Mouse (Mus musculus) heart, embryonic 13.5 days (tissue): ENCODE data around the gene Tlr8. TPM values are rescaled to one million over a fixed set of nuclear protein-coding genes. Genes with fewer than 3 reads are reported as not detected.

Source experiments
- ATAC-seq: fragments of 200-750 bp; cut with Nextera tagmentation; 2 replicates; pipeline ENCODE4 v1.8.0; 2017; ENCODE audit warnings: moderate TSS enrichment; ENCODE audit not compliant: insufficient number of reproducible peaks, low FRiP score, low TSS enrichment; ENCODE audit errors: extremely low read depth
- H3K27ac ChIP-seq: fragments of 300-500 bp; sonication (generic); replicated peaks from 2 replicates; pipeline ENCODE4 v1.5.1; 2015; ENCODE audit warnings: moderate library complexity, mild to moderate bottlenecking, inconsistent platforms
- H3K27me3 ChIP-seq: fragments of 300-500 bp; sonication (generic); replicated peaks from 2 replicates; pipeline ENCODE4 v1.6.1; 2015; ENCODE audit warnings: mild to moderate bottlenecking, inconsistent platforms
- H3K36me3 ChIP-seq: fragments of 300-500 bp; sonication (generic); 2 replicates; pipeline ENCODE4 v1.6.1; 2015; ENCODE audit warnings: mild to moderate bottlenecking, inconsistent platforms
- H3K4me1 ChIP-seq: fragments of 300-500 bp; sonication (generic); 2 replicates; pipeline ENCODE4 v1.6.1; 2015; ENCODE audit warnings: inconsistent platforms
- H3K4me2 ChIP-seq: fragments of 300-500 bp; sonication (generic); 2 replicates; pipeline ENCODE4 v1.6.1; 2015; ENCODE audit warnings: inconsistent platforms, mild to moderate bottlenecking, moderate library complexity
- H3K4me3 ChIP-seq: fragments of 300-500 bp; sonication (generic); 2 replicates; pipeline ENCODE4 v1.5.1; 2015; ENCODE audit warnings: moderate library complexity, mild to moderate bottlenecking, inconsistent platforms
- H3K9ac ChIP-seq: fragments of 300-500 bp; sonication (generic); 2 replicates; pipeline ENCODE4 v1.6.1; 2015; ENCODE audit warnings: inconsistent platforms, mild to moderate bottlenecking, moderate library complexity
- H3K9me3 ChIP-seq: fragments of 300-500 bp; sonication (generic); 2 replicates; pipeline ENCODE4 v1.6.1; 2016; ENCODE audit warnings: inconsistent platforms
- WGBS: fragments of 180-500 bp; shearing (Covaris S2); methylation state at CpG from one replicate; pipeline ENCODE4 v1.1.7; 2015; ENCODE audit warnings: mixed read lengths; 5-methylcytosine and 5-hydroxymethylcytosine counted together
- polyA plus RNA-seq: library from polyadenylated mRNA; unstranded; fragments of >200 nt; fragmentation: Nextera tagmentation; extraction: Ambion mirVana; gene quantifications from 2 replicates; pipeline ENCODE4 v1.2.1, GENCODE M21; 2015

Tlr8 gene
- polyA plus RNA-seq, 1 experiment from 2014 or later, result 0.24 TPM

DNA sequence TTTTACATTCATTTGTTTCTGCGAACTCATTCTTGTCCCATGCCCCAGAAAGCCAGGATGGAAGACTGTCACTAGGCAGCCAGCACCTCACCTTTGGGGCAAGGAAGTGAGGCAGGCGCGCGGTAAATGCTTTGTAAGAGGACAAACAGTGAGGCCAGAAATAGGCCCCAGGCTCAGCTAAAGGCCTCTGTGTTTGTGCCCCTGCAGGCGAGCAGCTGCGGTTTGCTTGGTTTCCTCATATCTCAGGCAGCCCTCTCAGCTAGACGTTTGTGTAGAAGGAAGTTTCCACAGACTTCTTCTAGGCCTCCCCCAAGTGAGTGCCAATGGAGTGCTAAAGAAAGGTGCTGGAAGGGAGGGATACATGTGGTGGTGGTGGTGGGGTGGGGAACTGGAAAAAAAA is 37.0 kb downstream of the Tlr8 start:
- Histone ChIP-seq H3K4me1 (no peaks in the 10 kb centered on the region), H3K9ac (no peak overlapping the region), H3K4me2 (no peak overlapping the region), H3K27ac (no peak overlapping the region), H3K27me3 (no peaks in the 10 kb centered on the region), H3K4me3 (no peak overlapping the region), H3K36me3 (no peaks in the 10 kb centered on the region), H3K9me3 (no peaks in the 10 kb centered on the region)
- 74% methylated on average over 7 of the region's 7 CpGs for WGBS
- ATAC-seq, result no peak

- 80% methylated on average over 5 of the region's 5 CpGs for WGBS
- H3K4me3 ChIP-seq, result no peak overlapping the region
- H3K9me3 ChIP-seq, result no peaks in the 10 kb centered on the region
- no peak for ATAC-seq
- no peak overlapping the region for H3K4me2 ChIP-seq
- H3K27me3 ChIP-seq, result no peaks in the 10 kb centered on the region
- H3K36me3 ChIP-seq, result no peaks in the 10 kb centered on the region
- H3K27ac ChIP-seq, result no peak overlapping the region
- H3K9ac ChIP-seq, result no peak overlapping the region
- no peaks in the 10 kb centered on the region for H3K4me1 ChIP-seq
Observed at GRCm38 (mm10) chrX:167226570-167226969, 37.6 kb downstream of the Tlr8 start.

DNA sequence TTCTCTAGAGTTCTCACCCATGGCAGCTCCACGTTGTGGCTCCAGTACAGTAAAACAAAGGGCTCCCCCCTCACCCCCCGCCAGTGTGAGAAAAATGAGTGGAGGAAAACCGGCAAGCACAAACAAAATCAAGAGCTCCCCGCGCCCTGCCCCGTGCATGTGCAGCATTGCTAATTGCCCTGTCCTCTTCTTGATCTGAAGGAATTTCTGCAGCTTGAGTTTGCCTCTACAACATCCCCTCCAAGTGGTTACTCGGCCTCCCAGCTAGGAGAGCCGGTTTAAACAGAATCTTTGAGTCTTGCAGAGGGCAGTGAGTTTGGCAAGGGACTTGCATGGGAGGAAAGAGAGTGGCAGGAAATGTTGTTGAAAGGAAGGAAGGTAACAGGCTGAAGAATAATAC is 51.4 kb downstream of the Tlr8 start:
- Histone ChIP-seq H3K9me3 (no peaks in the 10 kb centered on the region), H3K4me1 (peaks cover 18% of the 10 kb centered on the region), H3K27me3 (0 out of 2 replicates have a peak, but pooled peaks cover 7% of the 10 kb centered on the region), H3K27ac (peak overlapping the region; percentile 53; the same call in 1 of the 2 replicates), H3K36me3 (no peaks in the 10 kb centered on the region), H3K9ac (peak overlapping the region; percentile 52; the same call in 1 of the 2 replicates), H3K4me2 (peak overlapping the region; percentile 43), H3K4me3 (no peak overlapping the region)
- WGBS, result 13% methylated on average over 8 of the region's 8 CpGs
- no peak for ATAC-seq

GRCm38 (mm10) chrX:167211871-167212555 is 52.1 kb downstream of the Tlr8 start:
- H3K27me3 ChIP-seq, result 0 out of 2 replicates have a peak, but pooled peaks cover 7% of the 10 kb centered on the region
- H3K4me3 ChIP-seq, result no peak overlapping the region
- 48% methylated on average over 9 of the region's 9 CpGs for WGBS
- peaks cover 20% of the 10 kb centered on the region for H3K4me1 ChIP-seq
- no peaks in the 10 kb centered on the region for H3K9me3 ChIP-seq
- ATAC-seq, result no peak
- peaks cover 4% of the 10 kb centered on the region for H3K36me3 ChIP-seq
- 0 out of 2 replicates have a peak overlapping the region, but pooled peaks have one; percentile 52 for H3K9ac ChIP-seq
- H3K27ac ChIP-seq, result peak overlapping the region; percentile 53; the same call in 1 of the 2 replicates
- H3K4me2 ChIP-seq, result peak overlapping the region; percentile 43; the same call in 1 of the 2 replicates

GRCm38 (mm10) chrX:167210319-167210728 is 53.8 kb downstream of the Tlr8 start:
- Histone ChIP-seq H3K9me3 (no peaks in the 10 kb centered on the region), H3K27me3 (0 out of 2 replicates have a peak, but pooled peaks cover 7% of the 10 kb centered on the region), H3K36me3 (peaks cover 9% of the 10 kb centered on the region), H3K27ac (peak overlapping the region; percentile 95), H3K4me3 (peak overlapping the region; percentile 13; the same call in 1 of the 2 replicates), H3K4me2 (peak overlapping the region; percentile 71), H3K9ac (peak overlapping the region; percentile 37; the same call in 1 of the 2 replicates), H3K4me1 (peaks cover 24% of the 10 kb centered on the region)
- no peak for ATAC-seq
- WGBS, result 21% methylated on average over 6 of the region's 6 CpGs

GRCm38 (mm10) chrX:167209828-167210227 is 54.3 kb downstream of the Tlr8 start:
- no peak for ATAC-seq
- Histone ChIP-seq H3K4me1 (peaks cover 24% of the 10 kb centered on the region), H3K9ac (peak overlapping the region; percentile 79), H3K36me3 (peaks cover 9% of the 10 kb centered on the region), H3K9me3 (no peaks in the 10 kb centered on the region), H3K4me3 (peak overlapping the region; percentile 71), H3K27ac (peak overlapping the region; percentile 95), H3K27me3 (0 out of 2 replicates have a peak, but pooled peaks cover 7% of the 10 kb centered on the region), H3K4me2 (peak overlapping the region; percentile 71)
- WGBS, result 52% methylated on average over 8 of the region's 8 CpGs

- peaks cover 24% of the 10 kb centered on the region for H3K4me1 ChIP-seq
- H3K9me3 ChIP-seq, result no peaks in the 10 kb centered on the region
- peak within 1 kb of the TSS; percentile 95 for H3K27ac ChIP-seq
- H3K36me3 ChIP-seq, result peaks cover 9% of the 10 kb centered on the region
- ATAC-seq, result peak; percentile 66; the same call in 1 of the 2 replicates
- peak within 1 kb of the TSS; percentile 71 for H3K4me2 ChIP-seq
- H3K27me3 ChIP-seq, result 0 out of 2 replicates have a peak, but pooled peaks cover 7% of the 10 kb centered on the region
- peak within 1 kb of the TSS; percentile 94 for H3K9ac ChIP-seq
- peak within 1 kb of the TSS; percentile 71 for H3K4me3 ChIP-seq
- 14% methylated on average over 39 of the region's 39 CpGs for WGBS
Observed at GRCm38 (mm10) chrX:167208978-167209754, 55.0 kb downstream of the Tlr8 start, which contains the start of gene Tmsb4x. Gene Tmsb4x, minus strand, starts transcription at chrX:167209315.

DNA sequence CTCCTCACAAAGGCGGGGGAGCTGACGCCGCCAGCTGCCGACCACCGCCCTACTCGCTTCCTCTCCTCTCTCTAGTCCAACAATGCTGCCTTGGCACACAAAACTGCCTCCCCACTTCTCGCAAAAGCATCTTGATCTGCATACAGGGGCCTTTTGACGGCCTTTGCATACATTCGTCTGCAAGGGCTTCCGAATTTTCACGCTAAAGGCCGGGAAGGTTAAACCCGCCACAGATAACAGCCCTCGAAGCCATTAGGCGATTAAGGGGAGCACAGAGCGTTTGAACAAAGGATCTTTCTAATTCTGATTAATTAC is 55.7 kb downstream of the Tlr8 start:
- H3K9ac ChIP-seq, result peak overlapping the region; percentile 94
- peaks cover 24% of the 10 kb centered on the region for H3K4me1 ChIP-seq
- H3K27me3 ChIP-seq, result 0 out of 2 replicates have a peak, but pooled peaks cover 7% of the 10 kb centered on the region
- no peak for ATAC-seq
- H3K36me3 ChIP-seq, result peaks cover 9% of the 10 kb centered on the region
- no peaks in the 10 kb centered on the region for H3K9me3 ChIP-seq
- H3K4me3 ChIP-seq, result peak overlapping the region; percentile 71
- H3K4me2 ChIP-seq, result peak overlapping the region; percentile 71
- WGBS, result 8% methylated on average over 16 of the region's 16 CpGs
- peak overlapping the region; percentile 95 for H3K27ac ChIP-seq

DNA sequence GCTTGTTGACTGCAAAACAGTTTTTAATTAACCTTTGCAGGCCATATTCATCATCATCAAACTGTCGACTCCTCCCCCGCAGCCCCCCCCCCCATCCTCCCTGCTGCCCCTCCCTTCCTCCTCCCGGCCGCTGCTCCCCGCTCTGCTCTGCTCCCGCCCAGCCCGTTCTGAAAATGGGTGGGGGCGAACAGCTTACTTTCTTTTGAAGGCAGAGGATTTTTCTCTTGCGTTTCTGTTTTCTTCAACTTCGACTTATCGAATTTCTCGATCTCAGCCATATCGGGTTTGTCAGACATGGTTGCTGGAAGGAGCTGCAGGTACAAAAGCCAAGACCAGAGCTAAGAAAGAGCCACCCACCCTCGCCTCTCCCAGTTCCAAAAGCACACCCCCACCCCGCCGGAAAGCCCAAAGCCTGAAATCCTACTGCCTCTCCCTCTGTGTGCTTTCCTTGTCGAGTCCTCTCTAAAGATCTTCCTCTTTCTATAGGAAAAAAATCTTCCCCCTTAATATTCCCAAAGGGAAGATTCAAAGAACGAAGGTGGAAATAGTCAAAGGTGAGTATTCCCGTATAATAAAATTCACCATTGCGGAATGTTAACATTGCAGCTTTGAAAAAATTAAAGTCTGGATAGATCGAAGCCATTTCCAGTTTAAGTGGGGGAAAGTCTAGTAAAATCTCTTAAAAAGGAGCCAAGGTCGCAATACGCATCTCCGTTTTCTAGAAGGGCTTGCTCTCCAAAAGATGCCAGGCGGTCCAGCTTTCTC is 56.2 kb downstream of the Tlr8 start:
- Histone ChIP-seq H3K4me1 (peaks cover 24% of the 10 kb centered on the region), H3K9ac (peak overlapping the region; percentile 94), H3K4me3 (peak overlapping the region; percentile 71), H3K27ac (peak overlapping the region; percentile 95), H3K27me3 (0 out of 2 replicates have a peak, but pooled peaks cover 7% of the 10 kb centered on the region), H3K9me3 (no peaks in the 10 kb centered on the region), H3K36me3 (peaks cover 9% of the 10 kb centered on the region), H3K4me2 (peak overlapping the region; percentile 71)
- 19% methylated on average over 25 of the region's 25 CpGs for WGBS
- no peak for ATAC-seq

GRCm38 (mm10) chrX:167205813-167206520 is 58.2 kb downstream of the Tlr8 start:
- WGBS, result 43% methylated on average over 8 of the region's 8 CpGs
- Histone ChIP-seq H3K27ac (peak overlapping the region; percentile 43), H3K4me2 (peak overlapping the region; percentile 71), H3K9ac (no peak overlapping the region), H3K36me3 (peaks cover 9% of the 10 kb centered on the region), H3K4me3 (no peak overlapping the region), H3K4me1 (peaks cover 15% of the 10 kb centered on the region), H3K27me3 (0 out of 2 replicates have a peak, but pooled peaks cover 7% of the 10 kb centered on the region), H3K9me3 (no peaks in the 10 kb centered on the region)
- ATAC-seq, result no peak
